Mouse (Mus musculus) kidney, postnatal 14 days (tissue): ENCODE results near the gene Kdm5b.
"Not testable (repeated sequence)": the region's sequence is repeated elsewhere in the genome, so short reads cannot be mapped to it uniquely, and the experiment has no call there.

Experiments used
- DNase-seq: peaks from one replicate; pipeline ENCODE4 v3.0.0; 2022; ENCODE audit warnings: mixed read lengths

Gene Kdm5b

GRCm38 (mm10) chr1:134559976-134560375 is at the start of gene Kdm5b:
TSS of gene Kdm5b (plus strand) at chr1:134560171.
- peak; percentile 95 for DNase-seq

GRCm38 (mm10) chr1:134512183-134512582 is 47.8 kb upstream of the Kdm5b start:
- no peak for DNase-seq

GRCm38 (mm10) chr1:134512584-134512983 is 47.4 kb upstream of the Kdm5b start:
- no peak for DNase-seq

GRCm38 (mm10) chr1:134513312-134513860 is 46.6 kb upstream of the Kdm5b start:
- DNase-seq: peak; percentile 34

GRCm38 (mm10) chr1:134513876-134514590 is 45.9 kb upstream of the Kdm5b start:
- no peak for DNase-seq

- DNase-seq: no peak
Observed at GRCm38 (mm10) chr1:134515891-134516290, 44.1 kb upstream of the Kdm5b start.

- peak; percentile 63 for DNase-seq
Observed at GRCm38 (mm10) chr1:134516491-134517198, 43.3 kb upstream of the Kdm5b start.

GRCm38 (mm10) chr1:134517841-134518240 is 42.1 kb upstream of the Kdm5b start:
- not testable (repeated sequence) for DNase-seq

- DNase-seq: peak; percentile 93
Observed at GRCm38 (mm10) chr1:134518677-134519076, 41.3 kb upstream of the Kdm5b start.

- DNase-seq: not testable (repeated sequence)
Observed at GRCm38 (mm10) chr1:134519201-134519600, 40.8 kb upstream of the Kdm5b start.

GRCm38 (mm10) chr1:134520001-134520721 is 39.8 kb upstream of the Kdm5b start:
- DNase-seq: no peak

- no peak for DNase-seq
Observed at GRCm38 (mm10) chr1:134521163-134521562, 38.8 kb upstream of the Kdm5b start.

GRCm38 (mm10) chr1:134522325-134522724 is 37.6 kb upstream of the Kdm5b start:
- DNase-seq: no peak

GRCm38 (mm10) chr1:134524424-134524823 is 35.5 kb upstream of the Kdm5b start:
- no peak for DNase-seq

- no peak for DNase-seq
Observed at GRCm38 (mm10) chr1:134525015-134525414, 35.0 kb upstream of the Kdm5b start.

GRCm38 (mm10) chr1:134526752-134527151 is 33.2 kb upstream of the Kdm5b start:
- DNase-seq: no peak

- DNase-seq: no peak
Observed at GRCm38 (mm10) chr1:134530618-134531017, 29.4 kb upstream of the Kdm5b start.

GRCm38 (mm10) chr1:134533710-134534109 is 26.3 kb upstream of the Kdm5b start:
- not testable (repeated sequence) for DNase-seq

- DNase-seq: no peak
Observed at GRCm38 (mm10) chr1:134535054-134535453, 24.9 kb upstream of the Kdm5b start.

GRCm38 (mm10) chr1:134535513-134535912 is 24.5 kb upstream of the Kdm5b start:
- no peak for DNase-seq

GRCm38 (mm10) chr1:134540610-134541009 is 19.4 kb upstream of the Kdm5b start:
- DNase-seq: no peak

GRCm38 (mm10) chr1:134548231-134548630 is 11.7 kb upstream of the Kdm5b start:
- DNase-seq: no peak

- DNase-seq: no peak
Observed at GRCm38 (mm10) chr1:134549632-134550132, 10.3 kb upstream of the Kdm5b start, which contains the start of gene Mgat4e. TSS of gene Mgat4e (minus strand) at chr1:134549682.
